Mouse (Mus musculus) MEL (cell line): ENCODE measurements around the gene Anks1. TPM values are rescaled to one million over a fixed set of nuclear protein-coding genes. Genes with fewer than 3 reads are reported as not detected.

Source experiments
- DNase-seq: peaks from one replicate; pipeline ENCODE4 v3.0.0; 2011; ENCODE audit warnings: low read depth, low spot score
- H3K27ac ChIP-seq: 2 replicates; pipeline ENCODE4 v1.5.1; 2012; ENCODE audit warnings: low read depth, mild to moderate bottlenecking, control low read depth, low read length, moderate library complexity; ENCODE audit not compliant: control insufficient read depth
- H3K27me3 ChIP-seq, 2 experiments: fragments of 150-350 bp in 1 of 2; sonication (generic) in 1 of 2; 2 replicates each; pipeline ENCODE4 v1.6.1; 2012; ENCODE audit warnings: low read length in 2 of 2, mild to moderate bottlenecking in 2 of 2, improper control_type of control experiment in 1 of 2, moderate library complexity in 1 of 2; ENCODE audit not compliant: insufficient read depth in 2 of 2, control insufficient read depth in 1 of 2
- H3K36me3 ChIP-seq, 2 experiments: 2 replicates each; pipeline ENCODE4 v1.6.1; 2012 to 2014; ENCODE audit warnings: low read length in 2 of 2, improper control_type of control experiment in 1 of 2, inconsistent platforms in 1 of 2, mild to moderate bottlenecking in 1 of 2; ENCODE audit not compliant: insufficient read depth in 2 of 2, control insufficient read depth in 1 of 2
- H3K4me1 ChIP-seq, 2 experiments: fragments of 150-350 bp in 1 of 2; sonication (generic) in 1 of 2; 2 replicates each; pipeline ENCODE4 v1.6.1; 2012; ENCODE audit warnings: low read length in 2 of 2, improper control_type of control experiment in 1 of 2, mild to moderate bottlenecking in 1 of 2; ENCODE audit not compliant: insufficient read depth in 2 of 2, control insufficient read depth in 1 of 2
- H3K4me3 ChIP-seq, 2 experiments: fragments of 150-350 bp in 1 of 2; sonication (generic) in 1 of 2; 2 replicates each; pipeline ENCODE4 v1.5.1; 2012; ENCODE audit warnings: low read depth in 2 of 2, low read length in 2 of 2, mild to moderate bottlenecking in 2 of 2, moderate library complexity in 2 of 2, control low read depth in 1 of 2, improper control_type of control experiment in 1 of 2; ENCODE audit not compliant: control insufficient read depth in 1 of 2, insufficient read depth in 1 of 2
- H3K79me2 ChIP-seq: 2 replicates; pipeline ENCODE4 v1.6.1; 2012; ENCODE audit warnings: mild to moderate bottlenecking, low read length, moderate library complexity; ENCODE audit not compliant: control insufficient read depth, poor library complexity, insufficient read depth
- H3K9ac ChIP-seq: 2 replicates; pipeline ENCODE4 v1.6.1; 2012; ENCODE audit warnings: low read depth, mild to moderate bottlenecking, control low read depth, low read length, moderate library complexity; ENCODE audit not compliant: control insufficient read depth, poor library complexity, severe bottlenecking
- H3K9me3 ChIP-seq: fragments of 150-350 bp; sonication (generic); replicated peaks from 2 replicates; pipeline ENCODE4 v1.6.1; 2012; ENCODE audit warnings: mild to moderate bottlenecking, low read length, improper control_type of control experiment, moderate library complexity; ENCODE audit not compliant: insufficient read depth
- CHD1 ChIP-seq: IDR thresholded peaks from 2 replicates; pipeline ENCODE4 v1.6.1; 2012; ENCODE audit warnings: low read depth, mild to moderate bottlenecking, inconsistent platforms, low read length, improper control_type of control experiment
- E2F4 ChIP-seq: IDR thresholded peaks from 2 replicates; pipeline ENCODE4 v1.6.1; 2011; ENCODE audit warnings: low read depth, low read length, improper control_type of control experiment, borderline replicate concordance
- ELF1 ChIP-seq: IDR thresholded peaks from 2 replicates; pipeline ENCODE4 v1.6.1; 2014; ENCODE audit warnings: low read depth, mild to moderate bottlenecking, inconsistent platforms, low read length, improper control_type of control experiment, moderate library complexity
- EP300 ChIP-seq, 2 experiments: IDR thresholded peaks; 2 replicates each; pipeline ENCODE4 v1.6.1; 2011; ENCODE audit warnings: improper control_type of control experiment in 2 of 2, low read length in 2 of 2, low read depth in 1 of 2, mild to moderate bottlenecking in 1 of 2
- ETS1 ChIP-seq: IDR thresholded peaks from 2 replicates; pipeline ENCODE4 v1.6.1; 2012; ENCODE audit warnings: low read depth, mild to moderate bottlenecking, inconsistent platforms, low read length, improper control_type of control experiment, moderate library complexity
- GATA1 ChIP-seq: IDR thresholded peaks from 2 replicates; pipeline ENCODE4 v1.6.1; 2011; ENCODE audit warnings: low read depth, low read length, improper control_type of control experiment
- HCFC1 ChIP-seq: IDR thresholded peaks from 2 replicates; pipeline ENCODE4 v1.6.1; 2012; ENCODE audit warnings: low read depth, mild to moderate bottlenecking, inconsistent platforms, low read length, improper control_type of control experiment, moderate library complexity
- JUND ChIP-seq: IDR thresholded peaks from 2 replicates; pipeline ENCODE4 v1.6.1; 2011; ENCODE audit warnings: low read depth, mild to moderate bottlenecking, improper control_type of control experiment, low read length
- KAT2A ChIP-seq: conservative IDR thresholded peaks from 2 replicates; pipeline ENCODE4 v1.6.1; 2012; ENCODE audit warnings: low read depth, low read length, improper control_type of control experiment, inconsistent platforms
- MAFK ChIP-seq: IDR thresholded peaks from 2 replicates; pipeline ENCODE4 v1.6.1; 2011; ENCODE audit warnings: low read depth, mild to moderate bottlenecking, low read length, improper control_type of control experiment, borderline replicate concordance
- MXI1 ChIP-seq: IDR thresholded peaks from 2 replicates; pipeline ENCODE4 v1.6.1; 2011; ENCODE audit warnings: mild to moderate bottlenecking, low read depth, low read length, improper control_type of control experiment
- MYB ChIP-seq: IDR thresholded peaks from 2 replicates; pipeline ENCODE4 v1.6.1; 2011; ENCODE audit warnings: mild to moderate bottlenecking, low read depth, low read length, improper control_type of control experiment
- NELFE ChIP-seq: IDR thresholded peaks from 2 replicates; pipeline ENCODE4 v1.6.1; 2011; ENCODE audit warnings: low read depth, low read length, improper control_type of control experiment
- NRF1 ChIP-seq: IDR thresholded peaks from 2 replicates; pipeline ENCODE4 v1.6.1; 2014; ENCODE audit warnings: low read depth, mild to moderate bottlenecking, inconsistent platforms, low read length, improper control_type of control experiment, moderate library complexity; ENCODE audit not compliant: poor library complexity, insufficient read depth, severe bottlenecking
- POLR2AphosphoS2 ChIP-seq: IDR thresholded peaks from 2 replicates; pipeline ENCODE4 v1.6.1; 2011; ENCODE audit warnings: low read length, improper control_type of control experiment
- SIN3A ChIP-seq: IDR thresholded peaks from 2 replicates; pipeline ENCODE4 v1.6.1; 2012; ENCODE audit warnings: low read length, improper control_type of control experiment, inconsistent platforms
- TAL1 ChIP-seq: IDR thresholded peaks from 2 replicates; pipeline ENCODE4 v1.6.1; 2012; ENCODE audit warnings: mild to moderate bottlenecking, inconsistent platforms, low read length, moderate library complexity, mixed read lengths
- TBP ChIP-seq: IDR thresholded peaks from 2 replicates; pipeline ENCODE4 v1.8.0; 2011; ENCODE audit warnings: low read depth, low read length, improper control_type of control experiment
- TCF12 ChIP-seq: IDR thresholded peaks from 2 replicates; pipeline ENCODE4 v1.6.1; 2014; ENCODE audit warnings: low read depth, mild to moderate bottlenecking, inconsistent platforms, low read length, improper control_type of control experiment, moderate library complexity
- UBTF ChIP-seq: IDR thresholded peaks from 2 replicates; pipeline ENCODE4 v1.6.1; 2012; ENCODE audit warnings: low read depth, mild to moderate bottlenecking, inconsistent platforms, low read length, improper control_type of control experiment, moderate library complexity, borderline replicate concordance; ENCODE audit not compliant: insufficient read depth
- USF1 ChIP-seq: IDR thresholded peaks from 2 replicates; pipeline ENCODE4 v1.6.1; 2014; ENCODE audit warnings: low read depth, mild to moderate bottlenecking, inconsistent platforms, low read length, improper control_type of control experiment, moderate library complexity
- USF2 ChIP-seq, 2 experiments: IDR thresholded peaks; 2 replicates each; pipeline ENCODE4 v1.6.1; 2011 to 2012; ENCODE audit warnings: improper control_type of control experiment in 2 of 2, low read length in 2 of 2, borderline replicate concordance in 1 of 2, inconsistent platforms in 1 of 2, low read depth in 1 of 2, mild to moderate bottlenecking in 1 of 2; ENCODE audit not compliant: insufficient read depth in 1 of 2
- ZC3H11A ChIP-seq: IDR thresholded peaks from 2 replicates; pipeline ENCODE4 v1.6.1; 2012; ENCODE audit warnings: low read depth, mild to moderate bottlenecking, inconsistent platforms, low read length, improper control_type of control experiment
- ZKSCAN1 ChIP-seq: IDR thresholded peaks from 2 replicates; pipeline ENCODE4 v1.6.1; 2012; ENCODE audit warnings: low read depth, mild to moderate bottlenecking, inconsistent platforms, low read length, improper control_type of control experiment, moderate library complexity
- ZMIZ1 ChIP-seq: IDR thresholded peaks from 2 replicates; pipeline ENCODE4 v1.6.1; 2012; ENCODE audit warnings: low read depth, mild to moderate bottlenecking, inconsistent platforms, low read length, improper control_type of control experiment, moderate library complexity
- ZNF384 ChIP-seq: IDR thresholded peaks from 2 replicates; pipeline ENCODE4 v1.6.1; 2012; ENCODE audit warnings: low read depth, mild to moderate bottlenecking, inconsistent platforms, low read length, improper control_type of control experiment
- polyA plus RNA-seq, 2 experiments: library from polyadenylated mRNA; stranded (reverse) in 1 of 2; unstranded in 1 of 2; fragments of >175 nt in 1 of 2; fragments of >200 nt in 1 of 2; gene quantifications; 2 replicates each; pipeline versions ENCODE4 v1.2.1 to v1.2.4; 2012; ENCODE audit warnings: low replicate concordance in 2 of 2, low read depth in 1 of 2; ENCODE audit not compliant: insufficient read length in 2 of 2, insufficient read depth in 1 of 2, missing spikeins in 1 of 2
- total RNA-seq: library from RNA; depleted of rRNA; stranded (reverse); fragments of 300-350 nt; gene quantifications from 2 replicates; pipeline ENCODE4 v1.2.3, GENCODE M21; 2012

Anks1 gene
- total and polyA plus RNA-seq, 3 experiments, result 11.9 to 15.9 TPM; not detected in 1

GRCm38 (mm10) chr17:27969896-27970295 lies 60.8 kb downstream of the Anks1 start:
- Histone ChIP-seq H3K79me2 (no peaks in the 10 kb centered on the region), H3K36me3 (no peaks in the 10 kb centered on the region), H3K4me1 (no peaks in the 10 kb centered on the region), H3K27ac (no peak overlapping the region), H3K27me3 (no peaks in the 10 kb centered on the region), H3K4me3 (no peak overlapping the region), H3K9me3 (no peaks in the 10 kb centered on the region), H3K9ac (no peak overlapping the region)
- TF ChIP-seq SIN3A, result no peak
- no peak for TF ChIP-seq ZMIZ1
- TF ChIP-seq NELFE, result no peak
- no peak for TF ChIP-seq USF1
- TF ChIP-seq TAL1, result no peak
- TF ChIP-seq EP300 (IDR thresholded peaks at IDR 0.05; ENCODE audit: low read depth in 1 of 2, low read length in 2 of 2), result no peak
- TF ChIP-seq MYB, result no peak
- no peak for TF ChIP-seq ZNF384
- TF ChIP-seq ETS1, result no peak
- TF ChIP-seq KAT2A, result no peak
- no peak for TF ChIP-seq ZC3H11A
- no peak for TF ChIP-seq TCF12
- no peak for TF ChIP-seq GATA1
- no peak for TF ChIP-seq POLR2AphosphoS2
- no peak for TF ChIP-seq ELF1
- TF ChIP-seq E2F4, result no peak
- TF ChIP-seq MAFK, result no peak
- TF ChIP-seq TBP, result no peak
- no peak for TF ChIP-seq CHD1
- TF ChIP-seq JUND, result no peak
- no peak for DNase-seq

GRCm38 (mm10) chr17:27970305-27970704 lies 61.2 kb downstream of the Anks1 start:
- Histone ChIP-seq H3K9me3 (no peaks in the 10 kb centered on the region), H3K27ac (no peak overlapping the region), H3K79me2 (no peaks in the 10 kb centered on the region), H3K27me3 (no peaks in the 10 kb centered on the region), H3K36me3 (no peaks in the 10 kb centered on the region), H3K9ac (no peak overlapping the region), H3K4me3 (no peak overlapping the region), H3K4me1 (no peaks in the 10 kb centered on the region)
- no peak for DNase-seq
- TF ChIP-seq ZKSCAN1, result no peak
- no peak for TF ChIP-seq UBTF
- no peak for TF ChIP-seq JUND
- no peak for TF ChIP-seq ZNF384
- TF ChIP-seq USF1, result no peak
- no peak for TF ChIP-seq TAL1
- TF ChIP-seq MAFK, result no peak
- TF ChIP-seq NRF1, result no peak
- TF ChIP-seq NELFE, result no peak
- TF ChIP-seq USF2 (IDR thresholded peaks at IDR 0.05; ENCODE audit: borderline replicate concordance in 1 of 2, insufficient read depth in 1 of 2, low read depth in 1 of 2, low read length in 2 of 2), result no peak
- no peak for TF ChIP-seq KAT2A
- TF ChIP-seq E2F4, result no peak
- no peak for TF ChIP-seq TCF12
- TF ChIP-seq POLR2AphosphoS2, result no peak
- TF ChIP-seq MXI1, result no peak
- no peak for TF ChIP-seq ZMIZ1
- no peak for TF ChIP-seq SIN3A
- no peak for TF ChIP-seq HCFC1
- TF ChIP-seq ZC3H11A, result no peak
- no peak for TF ChIP-seq ETS1
